Mouse (Mus musculus) liver, embryonic 11.5 days (tissue): ENCODE data around the gene Gtpbp6. TPM values are rescaled to one million over a fixed set of nuclear protein-coding genes. Genes with fewer than 3 reads are reported as not detected.
A peak's percentile ranks its signal among the peaks of the same experiment; 100 is the strongest.
"Not testable (repeated sequence)": the region's sequence is repeated elsewhere in the genome, so short reads cannot be mapped to it uniquely, and the experiment has no call there.

Experiments used
- ATAC-seq: fragments of 200-750 bp; cut with Nextera tagmentation; replicated peaks from 2 replicates; pipeline ENCODE4 v1.8.0; 2017; ENCODE audit warnings: moderate number of reproducible peaks, mild to moderate bottlenecking, moderate TSS enrichment, moderate library complexity; ENCODE audit not compliant: low FRiP score
- DNase-seq: peaks from one replicate; pipeline ENCODE4 v3.0.0-alpha.2; 2017; ENCODE audit warnings: low spot score
- H3K27ac ChIP-seq: fragments of 300-500 bp; sonication (generic); 2 replicates; pipeline ENCODE4 v1.5.1; 2014; ENCODE audit warnings: mild to moderate bottlenecking, low read depth, low read length, control low read depth
- H3K27me3 ChIP-seq: fragments of 300-500 bp; sonication (generic); replicated peaks from 2 replicates; pipeline ENCODE4 v1.6.1; 2014; ENCODE audit warnings: low read length, mixed read lengths; ENCODE audit not compliant: control insufficient read depth, insufficient read depth
- H3K36me3 ChIP-seq: fragments of 300-500 bp; sonication (generic); 2 replicates; pipeline ENCODE4 v1.6.1; 2014; ENCODE audit warnings: mild to moderate bottlenecking, low read length, moderate library complexity, mixed read lengths; ENCODE audit not compliant: control insufficient read depth, insufficient read depth
- H3K4me1 ChIP-seq: fragments of 300-500 bp; sonication (generic); replicated peaks from 2 replicates; pipeline ENCODE4 v1.6.1; 2014; ENCODE audit warnings: low read length, mixed read lengths; ENCODE audit not compliant: control insufficient read depth, insufficient read depth
- H3K4me2 ChIP-seq: fragments of 300-500 bp; sonication (generic); 2 replicates; pipeline ENCODE4 v1.6.1; 2014; ENCODE audit warnings: mild to moderate bottlenecking, control low read depth, moderate library complexity
- H3K4me3 ChIP-seq: fragments of 300-500 bp; sonication (generic); 2 replicates; pipeline ENCODE4 v1.5.1; 2014; ENCODE audit warnings: low read depth, low read length, control low read depth
- H3K9ac ChIP-seq: fragments of 300-500 bp; sonication (generic); 2 replicates; pipeline ENCODE4 v1.6.1; 2014; ENCODE audit warnings: low read depth, low read length, control low read depth
- H3K9me3 ChIP-seq: fragments of 300-500 bp; sonication (generic); 2 replicates; pipeline ENCODE4 v1.6.1; 2016; ENCODE audit warnings: low read length, inconsistent platforms, mixed read lengths; ENCODE audit not compliant: control insufficient read depth
- WGBS: fragments of 180-500 bp; shearing (Covaris S2); extraction: QIAGEN DNeasy Blood & Tissue Kit; methylation state at CpG from one replicate; pipeline ENCODE4 v1.1.7; 2014; 5-methylcytosine and 5-hydroxymethylcytosine counted together
- polyA plus RNA-seq: library from polyadenylated mRNA; unstranded; fragments of >200 nt; fragmentation: Nextera tagmentation; extraction: Ambion mirVana; gene quantifications from 2 replicates; pipeline ENCODE4 v1.2.1, GENCODE M21; 2014

Gtpbp6 gene
- polyA plus RNA-seq, 1 experiment from 2014 or later: 20.9 TPM

DNA sequence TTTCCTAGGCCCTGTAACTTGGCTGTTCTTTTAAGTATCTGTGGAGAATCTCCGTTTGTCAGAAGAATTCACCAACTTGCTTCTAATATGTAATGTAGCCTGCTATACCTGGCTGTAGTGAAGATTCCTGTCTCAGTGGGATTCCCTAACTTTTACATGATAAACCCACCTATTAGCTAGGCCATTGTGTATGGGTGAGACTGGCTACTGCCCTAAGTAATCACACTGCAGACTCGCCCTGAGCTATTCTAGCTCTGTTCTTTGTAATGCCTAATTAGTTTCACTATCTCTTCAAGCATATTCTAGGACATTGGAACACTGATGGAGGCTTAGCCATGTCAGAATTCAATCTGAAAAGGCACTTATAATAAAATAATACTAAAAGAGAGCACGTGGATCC, 14.4 kb upstream of the Gtpbp6 start:
- H3K9me3 ChIP-seq, H3K36me3 ChIP-seq, ATAC-seq, H3K9ac ChIP-seq, H3K4me3 ChIP-seq, H3K27me3 ChIP-seq, H3K4me1 ChIP-seq, H3K4me2 ChIP-seq, DNase-seq, H3K27ac ChIP-seq: not testable (repeated sequence)
- WGBS: 86% methylated on average over 3 of the region's 3 CpGs

DNA sequence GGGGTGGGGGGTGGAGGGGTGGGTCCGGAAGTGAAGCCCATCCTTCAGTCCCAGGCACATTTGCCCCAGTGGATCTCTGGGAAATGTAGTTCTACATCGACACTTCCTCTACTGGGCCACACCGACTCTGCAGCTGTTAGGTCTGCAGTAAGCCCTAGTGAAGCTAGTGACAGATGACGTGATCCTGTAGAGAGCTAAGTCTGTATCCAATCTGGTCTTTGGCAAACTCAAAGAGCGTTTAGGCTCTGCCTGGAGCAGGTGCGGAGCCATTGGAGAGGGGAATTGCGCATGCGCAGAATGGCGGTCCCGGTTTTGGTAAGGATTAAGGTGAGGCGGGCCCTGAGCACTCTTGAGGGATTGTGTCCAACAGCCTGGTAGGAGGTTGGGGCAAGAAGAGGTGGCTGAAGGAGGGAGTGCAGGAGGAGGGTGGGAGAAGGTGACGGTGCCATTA, 2.0 kb upstream of the Gtpbp6 start, which contains the start of gene Zfp605:
Gene Zfp605, plus strand, starts transcription at position 102 of the 451 bp plus-strand sequence.
- peak within 1 kb of the TSS; percentile 64 for H3K4me3 ChIP-seq
- peaks cover 18% of the 10 kb centered on the region for H3K36me3 ChIP-seq
- under 1% methylated on average over 12 of the region's 12 CpGs for WGBS
- peaks cover 14% of the 10 kb centered on the region for H3K4me1 ChIP-seq
- ATAC-seq (peak; percentile 58), DNase-seq (peak; percentile 85)
- H3K27ac ChIP-seq: peak within 1 kb of the TSS; percentile 83
- H3K27me3 ChIP-seq: no peaks in the 10 kb centered on the region
- H3K4me2 ChIP-seq: peak within 1 kb of the TSS; percentile 82
- no peaks in the 10 kb centered on the region for H3K9me3 ChIP-seq
- H3K9ac ChIP-seq: peak within 1 kb of the TSS; percentile 80

DNA sequence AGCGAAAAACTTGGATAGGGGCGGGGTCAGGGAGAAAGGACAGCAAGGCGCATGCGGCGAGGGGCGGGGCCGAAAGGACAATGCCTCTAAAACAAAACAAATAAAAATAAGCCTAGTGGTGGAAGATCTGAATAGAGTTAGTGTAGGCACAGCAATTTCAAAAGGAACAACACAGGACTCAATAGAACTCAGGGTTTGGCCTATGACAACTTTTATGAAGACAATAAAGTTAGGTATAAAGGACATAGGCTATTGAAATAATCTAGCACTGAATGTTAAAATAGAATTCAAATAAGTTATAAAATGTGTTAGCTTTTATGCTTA, 270 bp upstream of the Gtpbp6 start:
- peak overlapping the region; percentile 90; the same call in 1 of the 2 replicates for H3K9ac ChIP-seq
- peak overlapping the region; percentile 87 for H3K4me3 ChIP-seq
- WGBS: 0% methylated on average over 7 of the region's 7 CpGs
- H3K27me3 ChIP-seq: no peaks in the 10 kb centered on the region
- H3K4me2 ChIP-seq: peak overlapping the region; percentile 97
- no peaks in the 10 kb centered on the region for H3K9me3 ChIP-seq
- H3K27ac ChIP-seq: 0 out of 2 replicates have a peak overlapping the region, but pooled peaks have one; percentile 97
- H3K36me3 ChIP-seq: peaks cover 35% of the 10 kb centered on the region
- no peak for ATAC-seq
- no peak for DNase-seq
- H3K4me1 ChIP-seq: peaks cover 14% of the 10 kb centered on the region

DNA sequence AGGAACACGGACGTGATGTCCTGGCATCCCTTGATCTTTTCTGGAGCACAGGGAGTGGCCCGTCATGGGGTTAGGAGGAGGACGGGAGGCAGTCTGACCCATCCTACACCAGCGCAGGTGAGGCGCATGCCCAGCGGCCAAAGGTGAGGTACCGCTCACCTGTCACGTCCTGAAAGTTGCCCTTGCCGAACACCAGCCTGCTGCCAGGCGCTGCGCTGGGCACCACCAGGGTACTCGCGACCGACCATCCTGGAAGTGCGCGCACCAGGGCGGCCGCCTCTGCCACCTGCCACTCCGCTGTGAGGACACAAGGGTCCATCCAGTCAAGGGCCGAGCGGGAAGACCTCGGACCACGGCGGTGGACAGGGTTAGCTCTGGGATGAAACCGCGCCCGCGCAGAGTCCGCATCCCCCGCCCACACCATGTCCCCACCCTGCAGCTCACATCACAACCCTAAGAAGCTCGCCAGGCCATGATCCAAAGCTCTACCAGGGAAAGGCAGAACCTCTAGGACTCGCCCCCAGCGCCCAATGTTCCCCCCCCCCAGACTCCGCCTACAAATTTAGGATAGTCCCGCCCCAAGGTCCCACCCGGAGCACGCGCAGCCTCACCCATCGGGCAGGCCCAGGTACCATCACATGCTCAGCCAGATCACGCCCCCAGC, 964 bp downstream of the Gtpbp6 start:
- peak overlapping the region; percentile 97 for H3K27ac ChIP-seq
- peak overlapping the region; percentile 87 for H3K4me3 ChIP-seq
- no peaks in the 10 kb centered on the region for H3K27me3 ChIP-seq
- no peaks in the 10 kb centered on the region for H3K9me3 ChIP-seq
- peak overlapping the region; percentile 90 for H3K9ac ChIP-seq
- H3K4me2 ChIP-seq: peak overlapping the region; percentile 97
- DNase-seq: no peak
- peaks cover 36% of the 10 kb centered on the region for H3K36me3 ChIP-seq
- peak; percentile 22; the same call in 1 of the 2 replicates for ATAC-seq
- H3K4me1 ChIP-seq: peaks cover 14% of the 10 kb centered on the region
- WGBS: 14% methylated on average over 41 of the region's 41 CpGs

DNA sequence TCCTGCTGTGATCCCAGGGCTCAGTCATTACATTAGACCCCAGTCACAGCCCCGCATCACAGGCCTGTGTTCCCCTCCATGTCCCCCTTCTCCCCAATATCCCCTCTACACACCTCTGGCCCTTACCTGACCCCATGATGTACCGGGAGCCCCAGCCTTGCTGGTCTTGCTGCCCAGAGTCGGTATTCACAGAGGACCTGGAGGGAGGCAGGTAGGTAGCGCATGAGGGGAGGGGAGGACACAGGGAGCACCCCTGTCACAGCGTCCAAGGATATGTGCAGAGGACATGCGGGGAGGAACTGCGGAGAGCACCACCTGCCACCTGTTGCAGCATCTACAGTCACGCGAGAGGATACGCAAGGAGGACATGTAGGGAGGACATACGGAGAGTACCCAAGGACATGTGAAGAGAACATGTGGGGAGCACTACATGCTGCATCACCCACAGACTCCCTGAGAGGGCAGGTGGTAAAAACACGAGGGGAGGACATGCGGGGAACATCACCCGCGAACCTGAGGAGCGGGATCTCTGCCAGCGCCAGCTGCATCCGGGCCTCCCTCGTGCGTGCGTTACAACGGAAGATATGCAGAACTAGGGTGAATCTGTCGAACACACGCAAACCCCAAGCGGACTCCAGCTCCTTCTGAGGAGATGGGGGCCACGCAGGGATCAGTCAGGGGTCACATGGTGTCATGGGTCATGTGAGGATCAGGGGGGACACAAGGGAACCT, 1.7 kb downstream of the Gtpbp6 start:
- H3K4me2 ChIP-seq: peak overlapping the region; percentile 97
- no peak overlapping the region for H3K27ac ChIP-seq
- ATAC-seq (no peak), DNase-seq (no peak)
- H3K4me1 ChIP-seq: peaks cover 22% of the 10 kb centered on the region
- H3K27me3 ChIP-seq: peaks cover under 1% of the 10 kb centered on the region; the same call in 1 of the 2 replicates
- no peaks in the 10 kb centered on the region for H3K9me3 ChIP-seq
- H3K36me3 ChIP-seq: peaks cover 36% of the 10 kb centered on the region
- peak overlapping the region; percentile 90; the same call in 1 of the 2 replicates for H3K9ac ChIP-seq
- H3K4me3 ChIP-seq: peak overlapping the region; percentile 87
- 94% methylated on average over 26 of the region's 26 CpGs for WGBS

DNA sequence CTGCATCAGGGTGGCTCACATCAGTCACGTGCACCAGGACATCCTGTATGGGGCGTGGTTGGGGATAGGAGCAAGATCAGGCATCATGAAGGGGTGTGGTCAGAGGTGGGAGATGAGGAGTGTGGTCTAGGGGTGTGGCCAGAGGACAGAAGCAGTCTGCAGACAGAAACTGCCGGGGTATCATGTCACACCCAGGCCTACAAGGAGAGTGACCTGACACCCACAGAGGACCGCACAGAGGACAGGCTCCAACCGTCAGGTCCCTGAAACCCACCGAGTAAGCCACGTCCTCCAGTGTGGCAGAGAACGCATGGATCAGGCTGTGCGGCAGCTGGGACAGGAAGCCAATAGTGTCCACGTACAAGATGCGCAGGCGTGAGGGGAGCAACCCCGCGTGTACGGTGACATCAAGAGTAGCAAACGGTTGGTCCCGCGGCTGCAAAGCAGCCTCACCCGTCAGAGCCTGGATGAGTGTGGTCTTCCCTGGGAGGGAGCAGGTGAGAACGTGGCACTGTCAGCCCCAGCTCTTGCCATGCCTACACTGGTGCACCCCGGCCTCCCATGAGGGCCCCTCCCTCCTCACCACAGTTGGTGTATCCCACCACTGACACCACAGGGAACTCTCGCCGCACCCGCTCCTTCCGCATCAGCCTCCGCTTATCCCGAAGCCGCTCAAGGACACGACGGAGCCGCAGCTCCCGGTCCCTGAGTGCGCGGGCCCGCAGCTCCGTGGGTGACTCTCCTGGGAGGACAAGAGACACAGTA, 3.2 kb downstream of the Gtpbp6 start:
- H3K27ac ChIP-seq: no peak overlapping the region
- peaks cover 36% of the 10 kb centered on the region for H3K36me3 ChIP-seq
- H3K4me1 ChIP-seq: peaks cover 32% of the 10 kb centered on the region
- DNase-seq (no peak), ATAC-seq (no peak)
- WGBS: 92% methylated on average over 36 of the region's 36 CpGs
- no peaks in the 10 kb centered on the region for H3K9me3 ChIP-seq
- H3K4me3 ChIP-seq: no peak overlapping the region
- H3K9ac ChIP-seq: no peak overlapping the region
- H3K4me2 ChIP-seq: no peak overlapping the region
- peaks cover 7% of the 10 kb centered on the region; the same call in 1 of the 2 replicates for H3K27me3 ChIP-seq

DNA sequence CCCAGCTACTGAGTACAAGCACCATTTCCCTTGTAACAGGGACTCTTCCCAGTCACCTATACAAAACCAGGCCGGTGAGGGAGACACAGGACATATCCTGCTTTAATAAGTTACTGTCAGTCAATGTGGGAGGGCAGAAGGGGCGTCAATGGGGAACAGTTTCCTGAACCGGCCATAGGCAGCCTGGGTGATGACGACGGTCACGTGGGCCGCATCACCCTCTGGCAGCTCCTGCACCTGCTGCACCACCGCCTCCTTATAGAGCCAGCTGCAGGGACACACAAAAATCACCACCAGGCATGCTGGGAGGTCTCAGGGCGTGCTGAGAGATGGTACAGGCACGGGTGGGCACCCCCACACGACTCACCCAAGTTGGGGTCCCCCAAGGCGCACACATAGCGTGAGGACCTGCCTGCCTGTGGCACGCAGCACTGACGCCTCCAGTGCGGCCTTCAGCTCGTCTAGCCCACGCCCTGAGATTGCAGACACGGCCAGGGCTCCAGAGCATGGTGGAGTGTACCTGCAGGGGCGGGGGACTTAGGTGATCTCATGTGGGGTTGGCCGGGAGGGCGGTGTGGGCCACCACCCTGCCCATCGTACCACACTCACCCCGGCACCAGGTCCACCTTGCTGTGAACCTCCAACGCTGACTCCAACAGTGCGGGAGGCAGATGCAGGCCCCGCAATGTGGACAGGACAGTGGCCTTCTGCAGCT, 3.9 kb downstream of the Gtpbp6 start:
- no peak for DNase-seq
- peaks cover 7% of the 10 kb centered on the region; the same call in 1 of the 2 replicates for H3K27me3 ChIP-seq
- H3K4me3 ChIP-seq: no peak overlapping the region
- H3K27ac ChIP-seq: no peak overlapping the region
- peaks cover 32% of the 10 kb centered on the region for H3K4me1 ChIP-seq
- H3K4me2 ChIP-seq: no peak overlapping the region
- no peak for ATAC-seq
- H3K9ac ChIP-seq: no peak overlapping the region
- 92% methylated on average over 27 of the region's 27 CpGs for WGBS
- H3K9me3 ChIP-seq: no peaks in the 10 kb centered on the region
- H3K36me3 ChIP-seq: peaks cover 36% of the 10 kb centered on the region
